7 mouse cellular contexts compared by ENCODE assay signal in the genomic region with DNA sequence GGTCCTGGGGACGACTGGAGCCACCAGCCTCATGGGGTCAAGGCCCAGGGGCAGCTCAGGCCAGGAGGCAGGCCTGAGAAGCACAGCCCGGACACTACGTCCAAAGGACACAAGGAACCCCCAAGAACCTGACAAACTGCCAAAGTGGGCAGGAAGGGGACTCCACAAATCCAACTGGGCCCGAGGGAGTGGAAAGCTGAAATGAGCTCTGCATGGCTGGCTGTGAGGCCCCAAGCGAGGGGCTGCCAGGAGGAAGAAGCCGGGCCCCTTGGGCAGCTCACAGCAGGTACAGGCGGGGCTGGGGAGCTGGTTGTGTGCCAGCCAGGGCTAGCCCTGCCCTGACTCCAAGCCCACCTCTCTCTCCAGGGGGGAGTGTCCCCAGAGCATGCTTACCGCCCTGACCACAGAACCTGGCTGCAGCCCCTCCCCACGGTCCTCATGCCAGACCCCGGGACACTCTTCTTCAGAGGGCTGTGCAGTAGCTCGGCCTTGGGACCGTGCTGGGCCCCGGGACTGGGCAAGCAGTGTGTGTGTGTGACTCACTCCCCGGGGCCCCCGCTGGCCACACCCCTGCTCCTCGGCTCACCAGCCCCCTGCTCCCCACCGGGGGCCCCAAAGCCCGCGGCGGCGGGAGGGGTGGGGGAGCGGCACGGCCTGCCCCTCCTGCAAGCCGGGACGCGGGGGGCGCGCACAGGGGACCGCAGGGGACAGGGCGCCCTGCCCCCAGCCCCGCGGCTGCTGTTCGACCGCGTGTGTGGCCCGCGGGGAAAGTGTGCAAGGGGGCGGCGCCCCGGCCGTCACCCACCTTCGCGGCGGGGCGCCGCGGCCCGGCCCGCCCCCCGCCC. TPM values are rescaled to one million over a fixed set of nuclear protein-coding genes. Genes with fewer than 3 reads are reported as not detected.
A peak's percentile ranks its signal among the peaks of the same experiment; 100 is the strongest.
DNase-seq lines count a peak whose midpoint lies in the region; ATAC-seq and TF ChIP-seq lines count a peak whose summit lies in the region.

No protein-coding gene starts in this region.

- no peak overlapping the region for H3K27ac ChIP-seq in ES-E14 (ENCODE audit: insufficient read depth, low read depth, low read length, poor library complexity, severe bottlenecking)
- peak overlapping the region; percentile 91 for H3K27ac ChIP-seq in embryonic facial prominence, embryonic 12.5 days
- H3K27ac ChIP-seq in hindbrain, embryonic 11.5 days (ENCODE audit: low read depth, low read length): peak overlapping the region; percentile 14; the same call in 1 of the 2 replicates
- H3K27ac ChIP-seq in limb, embryonic 15.5 days: peak overlapping the region; percentile 89
- peak overlapping the region; percentile 57 for H3K27ac ChIP-seq in midbrain, embryonic 14.5 days (replicated peaks; ENCODE audit: low read depth, low read length)

- H3K9me3 ChIP-seq in ES-E14 (ENCODE audit: control insufficient read depth, insufficient read depth, low read depth, low read length): no peaks in the 10 kb centered on the region
- no peaks in the 10 kb centered on the region for H3K9me3 ChIP-seq in embryonic facial prominence, embryonic 12.5 days
- H3K9me3 ChIP-seq in hindbrain, embryonic 11.5 days (ENCODE audit: control insufficient read depth, low read length): no peaks in the 10 kb centered on the region
- H3K9me3 ChIP-seq in limb, embryonic 15.5 days: no peaks in the 10 kb centered on the region
- H3K9me3 ChIP-seq in midbrain, embryonic 14.5 days (ENCODE audit: control insufficient read depth, low read length): no peaks in the 10 kb centered on the region

- peak overlapping the region; percentile 59 for H3ac ChIP-seq in C2C12 (ENCODE audit: control insufficient read depth, insufficient read length, low read depth)

- WGBS in embryonic facial prominence, embryonic 12.5 days: 2% methylated on average over 35 of the region's 50 CpGs
- 6% methylated on average over 33 of the region's 50 CpGs for WGBS in hindbrain, embryonic 11.5 days
- 1% methylated on average over 40 of the region's 50 CpGs for WGBS in limb, embryonic 15.5 days
- 4% methylated on average over 39 of the region's 50 CpGs for WGBS in midbrain, embryonic 14.5 days

- DNase-seq in ES-E14 (ENCODE audit: low read depth, low spot score): no peak
- DNase-seq in hindbrain, embryonic 11.5 days (ENCODE audit: low spot score): peak; percentile 56
- peak; percentile 56 for DNase-seq in midbrain, embryonic 14.5 days
- peak; percentile 38 for DNase-seq in thymus, postnatal 0 days (ENCODE audit: low spot score)

- no peak for TF ChIP-seq CTCF in C2C12 (IDR thresholded peaks at IDR 0.05; ENCODE audit: control insufficient read depth, insufficient read depth, insufficient read length)

- H3K36me3 ChIP-seq in C2C12 (ENCODE audit: control insufficient read depth, insufficient read depth): no peaks in the 10 kb centered on the region
- no peaks in the 10 kb centered on the region for H3K36me3 ChIP-seq in ES-E14 (ENCODE audit: control insufficient read depth, insufficient read depth, low read length, poor library complexity, severe bottlenecking)
- H3K36me3 ChIP-seq in embryonic facial prominence, embryonic 12.5 days: peaks cover 24% of the 10 kb centered on the region
- H3K36me3 ChIP-seq in hindbrain, embryonic 11.5 days (ENCODE audit: control insufficient read depth, insufficient read depth, low read length): no peaks in the 10 kb centered on the region
- H3K36me3 ChIP-seq in limb, embryonic 15.5 days: peaks cover 20% of the 10 kb centered on the region
- peaks cover 10% of the 10 kb centered on the region; the same call in 1 of the 2 replicates for H3K36me3 ChIP-seq in midbrain, embryonic 14.5 days (ENCODE audit: control insufficient read depth, insufficient read depth, low read length)

- peaks cover 0 to 7% of the 10 kb centered on the region in 2 experiments; a peak in 1 of 4 replicates for H3K4me1 ChIP-seq in ES-E14 (ENCODE audit: control insufficient read depth in 2 of 2, insufficient read depth in 2 of 2, low read length in 2 of 2, poor library complexity in 1 of 2)
- H3K4me1 ChIP-seq in embryonic facial prominence, embryonic 12.5 days: peaks cover 27% of the 10 kb centered on the region
- peaks cover 5% of the 10 kb centered on the region for H3K4me1 ChIP-seq in hindbrain, embryonic 11.5 days (replicated peaks; ENCODE audit: control insufficient read depth, insufficient read depth, low read length)
- H3K4me1 ChIP-seq in limb, embryonic 15.5 days: peaks cover 41% of the 10 kb centered on the region
- H3K4me1 ChIP-seq in midbrain, embryonic 14.5 days (ENCODE audit: control insufficient read depth, insufficient read depth, low read length): peaks cover 21% of the 10 kb centered on the region

- H3K9ac ChIP-seq in ES-E14 (ENCODE audit: insufficient read depth, low read depth, low read length, poor library complexity, severe bottlenecking): peak overlapping the region; percentile 49; the same call in 1 of the 2 replicates
- H3K9ac ChIP-seq in embryonic facial prominence, embryonic 12.5 days: peak overlapping the region; percentile 72
- peak overlapping the region; percentile 67 for H3K9ac ChIP-seq in hindbrain, embryonic 11.5 days (ENCODE audit: low read depth, low read length)
- H3K9ac ChIP-seq in limb, embryonic 15.5 days: peak overlapping the region; percentile 50
- H3K9ac ChIP-seq in midbrain, embryonic 14.5 days (replicated peaks; ENCODE audit: low read length): peak overlapping the region; percentile 73

- peak overlapping the region; percentile 92 for H3K4me2 ChIP-seq in embryonic facial prominence, embryonic 12.5 days (replicated peaks)
- peak overlapping the region; percentile 99 for H3K4me2 ChIP-seq in hindbrain, embryonic 11.5 days (replicated peaks; ENCODE audit: low read depth, low read length)
- H3K4me2 ChIP-seq in limb, embryonic 15.5 days: peak overlapping the region; percentile 91
- peak overlapping the region; percentile 95 for H3K4me2 ChIP-seq in midbrain, embryonic 14.5 days (ENCODE audit: low read length)

- H3K79me2 ChIP-seq in C2C12 (ENCODE audit: control insufficient read depth, insufficient read depth): no peaks in the 10 kb centered on the region

- H3K27me3 ChIP-seq in C2C12 (ENCODE audit: control insufficient read depth, insufficient read depth, insufficient read length): no peaks in the 10 kb centered on the region
- no peaks in the 10 kb centered on the region for H3K27me3 ChIP-seq in embryonic facial prominence, embryonic 12.5 days
- peaks cover 3% of the 10 kb centered on the region; the same call in 1 of the 2 replicates for H3K27me3 ChIP-seq in hindbrain, embryonic 11.5 days (ENCODE audit: control insufficient read depth, insufficient read depth, low read length)
- no peaks in the 10 kb centered on the region for H3K27me3 ChIP-seq in limb, embryonic 15.5 days
- no peaks in the 10 kb centered on the region for H3K27me3 ChIP-seq in midbrain, embryonic 14.5 days (ENCODE audit: control insufficient read depth, insufficient read depth, low read length)

- peak; percentile 78 for ATAC-seq in embryonic facial prominence, embryonic 12.5 days (ENCODE audit: insufficient number of reproducible peaks, insufficient read depth, low FRiP score, low TSS enrichment)
- ATAC-seq in hindbrain, embryonic 11.5 days (ENCODE audit: low FRiP score): peak; percentile 79
- peak; percentile 85 for ATAC-seq in limb, embryonic 15.5 days (ENCODE audit: insufficient number of reproducible peaks, low FRiP score, low TSS enrichment, low read depth)
- ATAC-seq in midbrain, embryonic 14.5 days (ENCODE audit: low FRiP score, low TSS enrichment): peak; percentile 75

- H3K4me3 ChIP-seq in C2C12 (ENCODE audit: insufficient read depth, poor library complexity, severe bottlenecking): peak overlapping the region; percentile 21
- H3K4me3 ChIP-seq in ES-E14 (ENCODE audit: insufficient read depth in 1 of 2, low read depth in 1 of 2, low read length in 2 of 2, poor library complexity in 1 of 2, severe bottlenecking in 1 of 2): peak overlapping the region; percentile 61 to 69; a peak in 3 of 4 replicates
- peak overlapping the region; percentile 61 for H3K4me3 ChIP-seq in embryonic facial prominence, embryonic 12.5 days
- peak overlapping the region; percentile 48 for H3K4me3 ChIP-seq in hindbrain, embryonic 11.5 days (ENCODE audit: low read depth, low read length)
- H3K4me3 ChIP-seq in limb, embryonic 15.5 days: peak overlapping the region; percentile 59
- peak overlapping the region; percentile 55 for H3K4me3 ChIP-seq in midbrain, embryonic 14.5 days (replicated peaks; ENCODE audit: low read depth, low read length)

- no peaks in the 10 kb centered on the region for H3K79me3 ChIP-seq in C2C12 (ENCODE audit: low read depth)

- in situ Hi-C loops in ES-E14 (cut with MboI; ENCODE audit: low sequenced_read_pairs in 2 of 2, unreplicated experiment in 2 of 2): no loop called here

TF ChIP-seq in C2C12, 6 proteins besides CTCF, POLR2A, EP300 and RAD21:
- TF ChIP-seq MYOD1 (IDR thresholded peaks at IDR 0.05; ENCODE audit: control insufficient read depth, insufficient read length, low read depth): no peak

TF ChIP-seq in ES-E14, 5 proteins besides CTCF, POLR2A, EP300 and RAD21:
- TF ChIP-seq MAFK (IDR thresholded peaks at IDR 0.05; ENCODE audit: insufficient read depth, low read depth, low read length) (no peak), ZC3H11A (IDR thresholded peaks at IDR 0.05; ENCODE audit: borderline replicate concordance, low read depth, low read length) (no peak)

RNA-seq across cellular contexts. Expression of a gene that starts 31.7 kb away (rescaled TPM):
- 2.7 TPM for polyA plus RNA-seq in C2C12 (2012; fragmentation: generic; extraction: Trizol)
- 3.7 and 4.5 TPM in 2 replicates for total RNA-seq in ES-E14 (2012; rRNA removed)
- polyA plus RNA-seq in embryonic facial prominence, embryonic 12.5 days (2016; fragmentation: Nextera tagmentation; extraction: Ambion mirVana): 6.2 and 6.9 TPM in 2 replicates
- 1.5 and 2.2 TPM in 2 replicates for polyA plus RNA-seq in hindbrain, embryonic 11.5 days (2014; fragmentation: Nextera tagmentation; extraction: Ambion mirVana)
- polyA plus RNA-seq in limb, embryonic 15.5 days (2015; fragmentation: Nextera tagmentation; extraction: Ambion mirVana): 10.0 and 10.2 TPM in 2 replicates
- polyA plus RNA-seq in midbrain, embryonic 14.5 days (2014; fragmentation: Nextera tagmentation; extraction: Ambion mirVana): 2.4 and 2.6 TPM in 2 replicates
- 4.4 and 6.5 TPM in 2 replicates for polyA plus RNA-seq in thymus, postnatal 0 days (2015; fragmentation: Nextera tagmentation; extraction: Ambion mirVana)
